Mouse (Mus musculus): Measurements from ENCODE around the gene Gemin5.

- no peak for TF ChIP-seq CTCF (IDR thresholded peaks at IDR 0.05; ENCODE audit: low read depth)
- TF ChIP-seq EP300 (IDR thresholded peaks at IDR 0.05; ENCODE audit: low read depth): no peak
Measured at GRCm38 (mm10) chr11:58136677-58137076, 31.7 kb downstream of the Gemin5 start.
